Mouse (Mus musculus): ENCODE results near the gene Ptpn3. TPM values are rescaled to one million over a fixed set of nuclear protein-coding genes. Genes with fewer than 3 reads are reported as not detected.

Gene Ptpn3
- total RNA-seq, 1 experiment, result 13.6 TPM

DNA sequence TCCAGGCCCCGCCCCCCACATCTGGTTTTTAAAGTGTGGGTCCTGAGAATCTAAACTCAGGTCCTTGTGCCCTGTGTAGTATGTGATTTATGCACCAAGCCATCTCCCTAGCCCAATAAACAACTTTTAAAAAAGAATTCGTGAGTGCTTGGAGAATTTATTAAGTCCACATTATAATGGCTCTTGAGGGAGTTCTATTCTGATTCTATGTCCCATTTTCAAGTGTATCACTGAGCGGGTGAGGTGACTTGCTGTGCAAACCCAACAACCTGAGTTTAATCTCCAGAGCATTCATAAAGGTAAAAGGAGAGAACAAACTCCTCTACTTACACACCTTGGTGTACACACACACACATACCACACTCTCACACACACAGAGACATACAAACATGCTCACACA is 133.0 kb downstream of the Ptpn3 start:
- no peaks in the 10 kb centered on the region for H3K36me3 ChIP-seq (ENCODE audit: control insufficient read depth, insufficient read depth, low read length, poor library complexity, severe bottlenecking)
- H3K4me1 ChIP-seq (ENCODE audit: control insufficient read depth in 2 of 2, insufficient read depth in 2 of 2, low read length in 2 of 2, poor library complexity in 1 of 2), result peaks cover under 1 to 3% of the 10 kb centered on the region in 2 experiments; a peak in 3 of 4 replicates
- no peak overlapping the region for H3K27ac ChIP-seq (ENCODE audit: insufficient read depth, low read depth, low read length, poor library complexity, severe bottlenecking)
- no peaks in the 10 kb centered on the region for H3K9me3 ChIP-seq (ENCODE audit: control insufficient read depth, insufficient read depth, low read depth, low read length)
- DNase-seq (ENCODE audit: low read depth, low spot score), result no peak
- TF ChIP-seq HCFC1 (IDR thresholded peaks at IDR 0.05; ENCODE audit: borderline replicate concordance, insufficient read depth, low read length) (no peak), MAFK (IDR thresholded peaks at IDR 0.05; ENCODE audit: insufficient read depth, low read depth, low read length) (no peak), ZNF384 (IDR thresholded peaks at IDR 0.05; ENCODE audit: low read depth, low read length) (no peak), ZC3H11A (IDR thresholded peaks at IDR 0.05; ENCODE audit: borderline replicate concordance, low read depth, low read length) (no peak), CHD2 (IDR thresholded peaks at IDR 0.05; ENCODE audit: low read depth, low read length) (no peak)
- H3K9ac ChIP-seq (ENCODE audit: insufficient read depth, low read depth, low read length, poor library complexity, severe bottlenecking), result no peak overlapping the region
- no peak overlapping the region for H3K4me3 ChIP-seq (ENCODE audit: insufficient read depth in 1 of 2, low read depth in 1 of 2, low read length in 2 of 2, poor library complexity in 1 of 2, severe bottlenecking in 1 of 2)
- in situ Hi-C loops (cut with MboI; ENCODE audit: low sequenced_read_pairs in 2 of 2, unreplicated experiment in 2 of 2), result no loop called here

DNA sequence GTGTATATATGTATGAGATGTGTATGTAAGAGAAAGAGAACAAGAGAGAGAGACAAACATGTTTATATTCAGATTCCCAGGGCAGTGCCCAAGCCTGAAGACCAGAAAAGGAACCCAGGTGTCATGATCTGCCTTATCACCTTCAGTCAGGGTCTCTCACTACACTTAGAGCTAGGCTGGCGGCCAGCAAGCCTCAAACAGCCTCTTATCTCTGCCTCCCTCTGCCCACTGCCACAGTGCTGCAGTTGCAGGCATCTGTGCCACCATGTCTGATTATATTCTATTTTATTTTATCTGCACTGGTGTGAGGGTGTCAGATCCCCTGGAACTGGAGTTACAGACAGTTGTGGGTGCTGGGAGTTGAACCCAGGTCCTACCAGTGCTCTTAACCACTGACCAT is 133.4 kb downstream of the Ptpn3 start:
- in situ Hi-C loops (cut with MboI; ENCODE audit: low sequenced_read_pairs in 2 of 2, unreplicated experiment in 2 of 2), result no loop called here
- Histone ChIP-seq H3K4me3 (ENCODE audit: insufficient read depth in 1 of 2, low read depth in 1 of 2, low read length in 2 of 2, poor library complexity in 1 of 2, severe bottlenecking in 1 of 2) (no peak overlapping the region), H3K4me1 (ENCODE audit: control insufficient read depth in 2 of 2, insufficient read depth in 2 of 2, low read length in 2 of 2, poor library complexity in 1 of 2) (peaks cover 3 to 5% of the 10 kb centered on the region in 2 experiments; a peak in 3 of 4 replicates), H3K9ac (ENCODE audit: insufficient read depth, low read depth, low read length, poor library complexity, severe bottlenecking) (no peak overlapping the region), H3K27ac (ENCODE audit: insufficient read depth, low read depth, low read length, poor library complexity, severe bottlenecking) (no peak overlapping the region), H3K36me3 (ENCODE audit: control insufficient read depth, insufficient read depth, low read length, poor library complexity, severe bottlenecking) (no peaks in the 10 kb centered on the region), H3K9me3 (ENCODE audit: control insufficient read depth, insufficient read depth, low read depth, low read length) (no peaks in the 10 kb centered on the region)
- no peak for TF ChIP-seq MAFK (IDR thresholded peaks at IDR 0.05; ENCODE audit: insufficient read depth, low read depth, low read length)
- TF ChIP-seq HCFC1 (IDR thresholded peaks at IDR 0.05; ENCODE audit: borderline replicate concordance, insufficient read depth, low read length), result no peak
- no peak for TF ChIP-seq ZC3H11A (IDR thresholded peaks at IDR 0.05; ENCODE audit: borderline replicate concordance, low read depth, low read length)
- TF ChIP-seq CHD2 (IDR thresholded peaks at IDR 0.05; ENCODE audit: low read depth, low read length), result no peak
- no peak for TF ChIP-seq ZNF384 (IDR thresholded peaks at IDR 0.05; ENCODE audit: low read depth, low read length)
- DNase-seq (ENCODE audit: low read depth, low spot score), result no peak

DNA sequence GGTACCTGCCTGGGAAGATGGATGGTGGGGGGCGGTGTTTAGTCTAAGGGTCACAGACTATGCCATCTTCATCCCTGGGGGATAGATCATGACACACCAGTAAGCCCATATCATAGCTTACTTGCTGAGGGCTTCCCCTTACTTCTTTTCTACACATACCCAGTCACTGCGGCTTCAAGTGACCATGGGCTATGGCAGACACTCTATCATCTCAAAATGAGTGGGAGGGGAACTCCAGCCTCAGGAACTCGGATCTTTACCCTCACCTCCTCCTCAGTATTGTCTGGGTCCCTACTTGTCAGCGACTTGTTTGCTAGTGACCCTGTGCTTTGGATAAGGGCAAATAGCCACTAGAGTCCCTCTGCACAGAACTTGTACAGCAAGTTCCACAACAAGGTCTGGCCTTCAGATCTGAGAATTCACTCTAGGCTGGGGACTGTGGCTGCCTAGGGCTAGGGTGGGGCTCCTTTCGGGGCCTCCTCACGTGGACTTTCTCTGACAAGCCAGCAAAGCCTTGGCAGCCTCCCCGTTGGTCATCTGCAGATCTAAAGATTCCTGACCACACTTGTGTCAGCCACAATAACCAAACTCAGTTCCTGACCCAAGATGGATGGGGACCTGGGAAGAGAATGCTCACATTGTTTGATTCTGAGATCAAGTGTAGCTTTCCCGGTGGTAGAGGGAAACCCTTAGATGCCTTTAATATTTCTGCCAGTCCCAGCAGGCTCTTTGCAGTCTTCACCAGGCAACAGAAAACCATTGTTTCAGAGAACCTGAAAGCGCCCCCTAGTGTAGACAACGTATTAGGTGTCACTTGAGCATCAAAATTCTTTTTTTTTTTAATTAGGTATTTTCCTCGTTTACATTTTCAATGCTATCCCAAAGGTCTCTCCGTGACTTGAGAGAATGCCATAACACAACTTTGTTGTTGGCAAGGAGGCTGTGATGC is 134.4 kb downstream of the Ptpn3 start:
- no peak overlapping the region for H3K4me3 ChIP-seq (ENCODE audit: insufficient read depth in 1 of 2, low read depth in 1 of 2, low read length in 2 of 2, poor library complexity in 1 of 2, severe bottlenecking in 1 of 2)
- no peaks in the 10 kb centered on the region for H3K36me3 ChIP-seq (ENCODE audit: control insufficient read depth, insufficient read depth, low read length, poor library complexity, severe bottlenecking)
- H3K9ac ChIP-seq (ENCODE audit: insufficient read depth, low read depth, low read length, poor library complexity, severe bottlenecking), result no peak overlapping the region
- TF ChIP-seq HCFC1 (IDR thresholded peaks at IDR 0.05; ENCODE audit: borderline replicate concordance, insufficient read depth, low read length), result no peak
- TF ChIP-seq ZNF384 (IDR thresholded peaks at IDR 0.05; ENCODE audit: low read depth, low read length), result 0 out of 2 replicates have a peak, but pooled peaks have one; percentile 23
- TF ChIP-seq CHD2 (IDR thresholded peaks at IDR 0.05; ENCODE audit: low read depth, low read length), result no peak
- H3K27ac ChIP-seq (ENCODE audit: insufficient read depth, low read depth, low read length, poor library complexity, severe bottlenecking), result no peak overlapping the region
- DNase-seq (ENCODE audit: low read depth, low spot score), result no peak
- peaks cover 3 to 11% of the 10 kb centered on the region in 2 experiments for H3K4me1 ChIP-seq (ENCODE audit: control insufficient read depth in 2 of 2, insufficient read depth in 2 of 2, low read length in 2 of 2, poor library complexity in 1 of 2)
- no peaks in the 10 kb centered on the region for H3K9me3 ChIP-seq (ENCODE audit: control insufficient read depth, insufficient read depth, low read depth, low read length)
- in situ Hi-C loops (cut with MboI; ENCODE audit: low sequenced_read_pairs in 2 of 2, unreplicated experiment in 2 of 2), result no loop called here

DNA sequence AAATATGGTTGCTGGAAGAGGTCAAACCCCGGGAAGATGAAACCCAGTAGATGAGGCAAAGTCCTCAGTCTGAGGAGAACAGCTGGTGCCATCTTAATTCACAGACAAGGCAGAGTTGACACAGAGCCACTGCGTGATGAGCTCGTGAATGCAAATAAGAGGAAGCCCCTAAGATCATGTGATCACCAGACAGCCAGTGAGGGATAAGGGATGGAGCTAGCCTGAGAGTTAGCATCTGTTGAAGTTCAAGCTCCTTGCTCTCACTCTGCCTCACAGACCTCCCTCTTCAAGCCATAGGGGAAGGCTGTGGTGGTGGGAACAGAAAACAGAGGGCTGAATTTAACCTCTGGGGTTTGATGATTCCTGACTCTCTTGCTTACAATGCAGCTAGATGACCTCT is 136.0 kb downstream of the Ptpn3 start:
- H3K9ac ChIP-seq (ENCODE audit: insufficient read depth, low read depth, low read length, poor library complexity, severe bottlenecking), result no peak overlapping the region
- TF ChIP-seq ZNF384 (IDR thresholded peaks at IDR 0.05; ENCODE audit: low read depth, low read length) (no peak), ZC3H11A (IDR thresholded peaks at IDR 0.05; ENCODE audit: borderline replicate concordance, low read depth, low read length) (no peak), CHD2 (IDR thresholded peaks at IDR 0.05; ENCODE audit: low read depth, low read length) (no peak), MAFK (IDR thresholded peaks at IDR 0.05; ENCODE audit: insufficient read depth, low read depth, low read length) (no peak)
- no peaks in the 10 kb centered on the region for H3K9me3 ChIP-seq (ENCODE audit: control insufficient read depth, insufficient read depth, low read depth, low read length)
- no peak for DNase-seq (ENCODE audit: low read depth, low spot score)
- no peak overlapping the region for H3K4me3 ChIP-seq (ENCODE audit: insufficient read depth in 1 of 2, low read depth in 1 of 2, low read length in 2 of 2, poor library complexity in 1 of 2, severe bottlenecking in 1 of 2)
- H3K36me3 ChIP-seq (ENCODE audit: control insufficient read depth, insufficient read depth, low read length, poor library complexity, severe bottlenecking), result no peaks in the 10 kb centered on the region
- in situ Hi-C loops (cut with MboI; ENCODE audit: low sequenced_read_pairs in 2 of 2, unreplicated experiment in 2 of 2), result no loop called here
- H3K27ac ChIP-seq (ENCODE audit: insufficient read depth, low read depth, low read length, poor library complexity, severe bottlenecking), result no peak overlapping the region
- H3K4me1 ChIP-seq (ENCODE audit: control insufficient read depth in 2 of 2, insufficient read depth in 2 of 2, low read length in 2 of 2, poor library complexity in 1 of 2), result peaks cover 3 to 11% of the 10 kb centered on the region in 2 experiments
